Mouse (Mus musculus) left cerebral cortex, adult 6 months (tissue): Measurements from ENCODE around the gene Ifi206. TPM values are rescaled to one million over a fixed set of nuclear protein-coding genes. Genes with fewer than 3 reads are reported as not detected.

Source experiments
- long read RNA-seq, 2 experiments: library from polyadenylated mRNA; unstranded; transcript quantifications; one replicate each; pipeline ENCODE4 v2.0.0; 2019 to 2020
- polyA plus RNA-seq: library from polyadenylated mRNA; unstranded; fragments of <200 nt; fragmentation: Nextera tagmentation; gene quantifications from 2 replicates; pipeline ENCODE4 v1.2.3, GENCODE M21; 2021

The Ifi206 gene
- not detected in 2 replicates for polyA plus RNA-seq
- long read RNA-seq, experiment 1 = 0 reads
- long read RNA-seq, experiment 2 = 0 reads

DNA sequence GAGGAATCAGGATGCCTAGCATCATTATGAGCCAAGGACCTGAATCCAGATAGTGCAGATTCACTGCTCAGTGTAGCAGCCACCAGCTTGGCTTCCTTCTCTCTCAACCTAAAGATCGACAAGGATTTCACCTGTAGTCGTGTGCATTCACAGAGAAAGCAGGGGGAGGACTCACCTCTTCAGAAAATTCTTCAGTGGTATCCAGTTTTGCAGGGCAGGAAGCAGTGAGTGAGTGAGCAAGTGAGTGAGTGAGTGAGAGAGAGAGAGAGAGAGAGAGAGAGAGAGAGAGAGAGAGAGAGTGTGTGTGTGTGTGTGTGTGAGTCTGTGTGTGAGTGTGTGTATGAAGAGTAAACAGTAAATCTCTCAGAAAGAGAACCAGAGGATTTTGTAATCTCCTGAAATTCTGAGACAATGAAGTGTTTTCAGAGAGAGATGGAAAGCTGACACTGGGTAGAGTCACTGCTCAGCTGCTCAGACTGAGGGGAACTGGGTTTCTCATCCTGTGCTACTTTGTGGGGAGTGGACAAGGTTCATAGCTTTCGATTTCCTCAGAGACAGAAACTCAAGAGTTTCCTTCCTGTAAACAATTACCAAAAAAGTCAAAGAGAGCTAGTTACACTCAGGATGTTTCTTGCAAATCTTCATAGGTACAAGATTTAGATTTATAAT is at the start of gene Ifi206:
Gene Ifi206 (minus strand): TSS at position 230 of the 669 bp plus-strand sequence.

GRCm38 (mm10) chr1:173535791-173536190 is 45.0 kb upstream of the Ifi206 start, which contains the start of gene Ifi214:
TSS of gene Ifi214 (minus strand) at chr1:173535957.

Other genes with a start within 250 kb of the Ifi206 start
- gene Olfr418, start 225.0 kb downstream of the Ifi206 start, polyA plus RNA-seq = not detected in 2 replicates
- gene Mptx2, start 213.3 kb downstream of the Ifi206 start, polyA plus RNA-seq = not detected in 2 replicates
- 13.2 and 18.5 TPM in 2 replicates for gene Ackr1, start 157.3 kb downstream of the Ifi206 start, polyA plus RNA-seq
- 1.4 and 2.0 TPM in 2 replicates for gene Aim2, start 140.2 kb downstream of the Ifi206 start, polyA plus RNA-seq
- 176 and 337 TPM in 2 replicates for gene Cadm3, start 123.3 kb downstream of the Ifi206 start, polyA plus RNA-seq
- gene Ifi214, start 44.9 kb upstream of the Ifi206 start, polyA plus RNA-seq = not detected in 2 replicates
- 0.08 and 0.09 TPM in 2 replicates for gene Ifi213, start 108.2 kb upstream of the Ifi206 start, polyA plus RNA-seq
- 0.07 and 0.10 TPM in 2 replicates for gene Ifi209, start 139.9 kb upstream of the Ifi206 start, polyA plus RNA-seq
- 0.10 TPM in 1 of 2 replicates, not detected in the other for gene Ifi208, start 182.6 kb upstream of the Ifi206 start, polyA plus RNA-seq